Mouse (Mus musculus) kidney, adult 8-10 months (tissue): ENCODE measurements around the gene Skint11.

Experiments
- DNase-seq, 2 experiments: peaks; one replicate each; pipeline ENCODE4 v3.0.0; 2022

Skint11 gene

GRCm38 (mm10) chr4:114163084-114163483, at the start of gene Skint11:
TSS of gene Skint11 (plus strand) at chr4:114163384.
- no peak for DNase-seq

GRCm38 (mm10) chr4:114161149-114161548, 2.0 kb upstream of the Skint11 start:
- no peak for DNase-seq

GRCm38 (mm10) chr4:114172898-114173297, 9.7 kb downstream of the Skint11 start:
- DNase-seq: peak in 1 of 2 experiments; percentile 35

- peak; percentile 48 to 55 for DNase-seq
These were observed 93.7 kb downstream of the Skint11 start for GRCm38 (mm10) chr4:114256906-114257305.
